Mouse (Mus musculus) stomach, postnatal 0 days (tissue): ENCODE measurements at regions not wholly inside any gene's neighbourhood (a gene's known extent, or its start where the extent isn't known, plus 50 kb on each side); places are given as distances from the start of the nearest gene placed in this dataset.

Source experiments
- CTCF ChIP-seq: IDR thresholded peaks from 2 replicates; pipeline ENCODE4 v1.5.1; 2016; ENCODE audit warnings: antibody characterized with exemption, low read depth, mild to moderate bottlenecking, moderate library complexity
- EP300 ChIP-seq: optimal IDR thresholded peaks from 2 replicates; pipeline ENCODE3; 2016; ENCODE audit warnings: antibody characterized with exemption

DNA sequence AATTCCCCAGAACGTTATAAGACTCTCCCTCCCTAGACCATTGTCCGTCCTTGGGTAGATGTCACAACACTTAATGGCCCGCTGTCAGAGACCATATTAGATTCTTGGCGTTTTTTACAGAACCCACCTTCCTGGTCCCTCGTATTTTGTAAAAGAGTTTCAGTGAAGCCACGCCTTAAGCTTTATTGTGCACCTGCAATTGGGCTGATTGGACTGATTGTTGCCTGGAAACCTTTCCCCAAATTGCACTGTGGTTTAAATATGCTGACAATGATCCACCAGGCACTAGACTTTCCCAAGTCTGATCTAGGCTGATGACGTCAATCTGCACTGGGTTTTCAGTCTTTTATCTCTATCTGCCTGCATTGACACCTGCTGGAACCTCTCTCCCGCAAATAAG is 75.6 kb upstream of the Zdhhc17 start:
- TF ChIP-seq CTCF (no peak), EP300 (no peak)
